Mouse (Mus musculus) cerebellum, postnatal 36 days (tissue): Measurements from ENCODE around the gene Exo1.

Experiments used
- DNase-seq, 2 experiments: peaks; one replicate each; pipeline ENCODE4 v3.0.0; 2021 to 2022; ENCODE audit warnings: mixed read lengths in 2 of 2

Exo1 gene

DNA sequence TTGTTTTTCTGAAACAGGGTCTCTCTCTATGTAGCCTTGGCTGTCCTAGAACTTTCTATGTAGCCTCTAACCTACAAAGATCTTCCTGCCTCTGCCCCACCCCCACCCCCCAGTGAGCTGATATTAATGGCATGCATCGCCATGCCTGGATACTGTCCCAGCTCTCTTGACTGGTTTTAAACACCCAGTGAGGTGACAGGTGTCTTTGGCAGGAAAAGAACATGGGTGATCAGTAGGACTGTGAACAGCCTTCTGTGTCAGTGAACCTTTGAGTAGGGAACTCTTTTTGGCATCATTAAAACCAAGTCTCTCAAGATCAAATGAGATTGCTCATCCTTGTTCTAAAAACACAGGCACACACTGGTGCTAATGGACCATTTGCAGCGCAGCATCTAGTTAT is 81.4 kb downstream of the Exo1 start:
- no peak for DNase-seq
